Mouse (Mus musculus): Measurements from ENCODE around the gene Syngap1. TPM values are rescaled to one million over a fixed set of nuclear protein-coding genes. Genes with fewer than 3 reads are reported as not detected.

Syngap1 gene
- polyA plus RNA-seq, 2 experiments: 2.0 to 82.4 TPM

GRCm38 (mm10) chr17:27012909-27013308, 71.9 kb downstream of the Syngap1 start:
- Histone ChIP-seq H3K27ac (replicated peaks; ENCODE audit: low read depth, low read length) (no peak overlapping the region), H3K4me1 (ENCODE audit: control insufficient read depth, insufficient read depth, low read length) (no peaks in the 10 kb centered on the region), H3K9me3 (ENCODE audit: control insufficient read depth, low read length) (no peaks in the 10 kb centered on the region), H3K4me3 (replicated peaks; ENCODE audit: low read length) (no peak overlapping the region), H3K9ac (ENCODE audit: low read depth, low read length, severe bottlenecking) (no peak overlapping the region), H3K36me3 (ENCODE audit: control insufficient read depth, insufficient read depth, low read length) (no peaks in the 10 kb centered on the region), H3K4me2 (replicated peaks; ENCODE audit: low read depth, low read length, severe bottlenecking) (no peak overlapping the region), H3K27me3 (ENCODE audit: control insufficient read depth, insufficient read depth, low read length) (no peaks in the 10 kb centered on the region)
- TF ChIP-seq POLR2A (IDR thresholded peaks at IDR 0.05; ENCODE audit: borderline replicate concordance, extremely low read depth, insufficient read depth, insufficient read length): no peak
- ATAC-seq (ENCODE audit: low FRiP score, low read depth) (no peak), DNase-seq (ENCODE audit: low spot score) (no peak)
- 37% methylated on average over 6 of the region's 6 CpGs for WGBS

- Histone ChIP-seq H3K9me3 (ENCODE audit: control insufficient read depth, low read length) (no peaks in the 10 kb centered on the region), H3K9ac (ENCODE audit: low read depth, low read length, severe bottlenecking) (peak overlapping the region; percentile 60), H3K4me3 (replicated peaks; ENCODE audit: low read length) (peak overlapping the region; percentile 46), H3K36me3 (ENCODE audit: control insufficient read depth, insufficient read depth, low read length) (peaks cover 32% of the 10 kb centered on the region), H3K4me2 (replicated peaks; ENCODE audit: low read depth, low read length, severe bottlenecking) (peak overlapping the region; percentile 57), H3K27me3 (ENCODE audit: control insufficient read depth, insufficient read depth, low read length) (no peaks in the 10 kb centered on the region), H3K27ac (replicated peaks; ENCODE audit: low read depth, low read length) (peak overlapping the region; percentile 23), H3K4me1 (ENCODE audit: control insufficient read depth, insufficient read depth, low read length) (no peaks in the 10 kb centered on the region)
- ATAC-seq (ENCODE audit: low FRiP score, low read depth): peak; percentile 84
- DNase-seq (ENCODE audit: low spot score): peak; percentile 92
- 6% methylated on average over 34 of the region's 34 CpGs for WGBS
- no peak for TF ChIP-seq POLR2A (IDR thresholded peaks at IDR 0.05; ENCODE audit: borderline replicate concordance, extremely low read depth, insufficient read depth, insufficient read length)
These were observed 76.8 kb downstream of the Syngap1 start for GRCm38 (mm10) chr17:27017564-27018499.

DNA sequence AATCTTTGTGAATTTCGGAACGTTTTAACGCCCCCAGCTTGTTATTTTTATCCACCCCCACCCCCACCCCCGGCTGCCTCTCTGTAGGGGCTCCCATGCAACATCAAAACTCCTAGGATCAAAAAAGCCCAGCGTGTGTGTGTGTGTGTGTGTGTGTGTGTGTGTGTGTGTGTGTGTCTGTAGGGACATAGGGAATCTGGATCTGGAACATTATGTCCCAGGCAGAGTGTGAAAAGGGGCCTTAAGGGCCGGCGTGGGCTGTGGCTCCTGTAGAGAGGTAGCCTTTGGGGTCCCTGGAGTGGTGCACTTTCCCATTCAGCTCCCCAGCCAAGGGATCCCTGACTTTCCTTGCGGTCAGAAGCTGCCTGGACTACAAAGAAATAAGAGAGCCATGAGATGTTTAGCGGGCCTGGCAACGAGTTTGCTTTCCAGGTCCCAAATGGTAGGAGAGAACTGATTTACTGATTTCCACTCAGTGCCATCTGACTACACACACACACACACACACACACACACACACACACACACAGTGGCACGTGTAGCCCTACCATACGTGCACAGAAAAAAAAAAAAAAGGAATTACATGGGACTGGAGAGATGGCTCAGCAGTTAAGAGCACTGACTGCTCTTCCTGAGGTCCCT, 77.6 kb downstream of the Syngap1 start:
- Histone ChIP-seq H3K4me1 (ENCODE audit: control insufficient read depth, insufficient read depth, low read length) (no peaks in the 10 kb centered on the region), H3K9ac (ENCODE audit: low read depth, low read length, severe bottlenecking) (peak overlapping the region; percentile 60), H3K9me3 (ENCODE audit: control insufficient read depth, low read length) (no peaks in the 10 kb centered on the region), H3K4me2 (replicated peaks; ENCODE audit: low read depth, low read length, severe bottlenecking) (peak overlapping the region; percentile 57), H3K27me3 (ENCODE audit: control insufficient read depth, insufficient read depth, low read length) (no peaks in the 10 kb centered on the region), H3K36me3 (ENCODE audit: control insufficient read depth, insufficient read depth, low read length) (peaks cover 36% of the 10 kb centered on the region), H3K4me3 (replicated peaks; ENCODE audit: low read length) (peak overlapping the region; percentile 46), H3K27ac (replicated peaks; ENCODE audit: low read depth, low read length) (peak overlapping the region; percentile 23)
- no peak for TF ChIP-seq POLR2A (IDR thresholded peaks at IDR 0.05; ENCODE audit: borderline replicate concordance, extremely low read depth, insufficient read depth, insufficient read length)
- DNase-seq (ENCODE audit: low spot score) (no peak), ATAC-seq (ENCODE audit: low FRiP score, low read depth) (peak; percentile 38; the same call in 1 of the 2 replicates)
- 31% methylated on average over 11 of the region's 12 CpGs for WGBS

GRCm38 (mm10) chr17:27021076-27021475, 80.0 kb downstream of the Syngap1 start:
- no peak for DNase-seq (ENCODE audit: low spot score)
- Histone ChIP-seq H3K4me1 (ENCODE audit: control insufficient read depth, insufficient read depth, low read length) (no peaks in the 10 kb centered on the region), H3K27ac (replicated peaks; ENCODE audit: low read depth, low read length) (no peak overlapping the region), H3K27me3 (ENCODE audit: control insufficient read depth, insufficient read depth, low read length) (no peaks in the 10 kb centered on the region), H3K36me3 (ENCODE audit: control insufficient read depth, insufficient read depth, low read length) (peaks cover 56% of the 10 kb centered on the region), H3K9me3 (ENCODE audit: control insufficient read depth, low read length) (no peaks in the 10 kb centered on the region), H3K4me2 (replicated peaks; ENCODE audit: low read depth, low read length, severe bottlenecking) (no peak overlapping the region), H3K4me3 (replicated peaks; ENCODE audit: low read length) (no peak overlapping the region), H3K9ac (ENCODE audit: low read depth, low read length, severe bottlenecking) (no peak overlapping the region)
- 93% methylated on average over 14 of the region's 14 CpGs for WGBS
- ATAC-seq (ENCODE audit: low FRiP score, low read depth): no peak
- TF ChIP-seq POLR2A (IDR thresholded peaks at IDR 0.05; ENCODE audit: borderline replicate concordance, extremely low read depth, insufficient read depth, insufficient read length): no peak

DNA sequence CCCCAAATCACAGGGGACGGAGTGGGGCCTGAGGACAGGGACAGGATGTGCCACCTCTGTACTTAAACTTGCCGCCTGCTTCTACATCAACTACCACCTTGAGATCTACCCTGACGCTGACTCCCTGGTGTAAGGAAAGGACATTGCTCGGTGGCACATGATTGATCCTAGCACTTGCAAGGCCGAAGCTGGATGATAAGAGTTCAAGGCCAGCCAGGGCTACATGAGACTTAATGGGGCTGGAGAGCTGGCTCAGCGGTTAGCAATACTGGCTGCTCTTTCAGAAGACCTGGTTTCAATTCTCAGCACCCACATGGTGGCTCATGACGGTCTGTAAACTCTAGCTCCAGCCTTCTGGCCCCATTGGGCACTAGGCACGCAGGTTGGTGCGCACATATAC, 80.7 kb downstream of the Syngap1 start:
- Histone ChIP-seq H3K9ac (ENCODE audit: low read depth, low read length, severe bottlenecking) (no peak overlapping the region), H3K9me3 (ENCODE audit: control insufficient read depth, low read length) (no peaks in the 10 kb centered on the region), H3K4me3 (replicated peaks; ENCODE audit: low read length) (no peak overlapping the region), H3K27me3 (ENCODE audit: control insufficient read depth, insufficient read depth, low read length) (no peaks in the 10 kb centered on the region), H3K27ac (replicated peaks; ENCODE audit: low read depth, low read length) (no peak overlapping the region), H3K4me1 (ENCODE audit: control insufficient read depth, insufficient read depth, low read length) (no peaks in the 10 kb centered on the region), H3K36me3 (ENCODE audit: control insufficient read depth, insufficient read depth, low read length) (peaks cover 59% of the 10 kb centered on the region), H3K4me2 (replicated peaks; ENCODE audit: low read depth, low read length, severe bottlenecking) (no peak overlapping the region)
- DNase-seq (ENCODE audit: low spot score) (no peak), ATAC-seq (ENCODE audit: low FRiP score, low read depth) (no peak)
- WGBS: 87% methylated on average over 9 of the region's 9 CpGs
- TF ChIP-seq POLR2A (IDR thresholded peaks at IDR 0.05; ENCODE audit: borderline replicate concordance, extremely low read depth, insufficient read depth, insufficient read length): no peak

Small RNAs within 50 kb of the gene (microRNA-seq; reads per million reads assigned to microRNA genes)
- gene Gm27775 (not detected), gene Mir3083 (not detected), gene Mir6968 (0.92 reads per million)

Other genes starting within 250 kb of the Syngap1 start
- 4.9 and 5.0 TPM in 2 replicates for gene Crebrf, start 225.6 kb upstream of the Syngap1 start, polyA plus RNA-seq (2012; rRNA removed)
- gene Crebrf, start 225.6 kb upstream of the Syngap1 start, polyA plus RNA-seq (2014; fragmentation: Nextera tagmentation; extraction: Ambion mirVana): 5.9 and 6.5 TPM in 2 replicates
- gene Bnip1, start 160.2 kb upstream of the Syngap1 start, polyA plus RNA-seq (2012; rRNA removed): 45.6 and 48.7 TPM in 2 replicates
- gene Bnip1, start 160.2 kb upstream of the Syngap1 start, polyA plus RNA-seq (2014; fragmentation: Nextera tagmentation; extraction: Ambion mirVana): 49.3 and 49.4 TPM in 2 replicates
- 0.06 and 0.15 TPM in 2 replicates for gene Nkx2-5, start 96.2 kb upstream of the Syngap1 start, polyA plus RNA-seq (2012; rRNA removed)
- not detected in 2 replicates for gene Nkx2-5, start 96.2 kb upstream of the Syngap1 start, polyA plus RNA-seq (2014; fragmentation: Nextera tagmentation; extraction: Ambion mirVana)
- gene Kifc5b, start 24.2 kb upstream of the Syngap1 start, polyA plus RNA-seq (2012; rRNA removed): 23.7 TPM in 2 replicates
- 4.9 and 5.9 TPM in 2 replicates for gene Kifc5b, start 24.2 kb upstream of the Syngap1 start, polyA plus RNA-seq (2014; fragmentation: Nextera tagmentation; extraction: Ambion mirVana)
- 56.6 and 72.8 TPM in 2 replicates for gene Phf1, start 8.2 kb upstream of the Syngap1 start, polyA plus RNA-seq (2012; rRNA removed)
- gene Phf1, start 8.2 kb upstream of the Syngap1 start, polyA plus RNA-seq (2014; fragmentation: Nextera tagmentation; extraction: Ambion mirVana): 11.9 and 12.8 TPM in 2 replicates
- gene Cuta, start 1.7 kb upstream of the Syngap1 start, polyA plus RNA-seq (2012; rRNA removed): 127 and 172 TPM in 2 replicates
- gene Cuta, start 1.7 kb upstream of the Syngap1 start, polyA plus RNA-seq (2014; fragmentation: Nextera tagmentation; extraction: Ambion mirVana): 146 and 158 TPM in 2 replicates
- 12.6 and 14.8 TPM in 2 replicates for gene Zbtb9, start 31.9 kb downstream of the Syngap1 start, polyA plus RNA-seq (2012; rRNA removed)
- 10.0 and 10.6 TPM in 2 replicates for gene Zbtb9, start 31.9 kb downstream of the Syngap1 start, polyA plus RNA-seq (2014; fragmentation: Nextera tagmentation; extraction: Ambion mirVana)
- gene Bak1, start 87.8 kb downstream of the Syngap1 start, polyA plus RNA-seq (2012; rRNA removed): 48.6 and 55.3 TPM in 2 replicates
- gene Bak1, start 87.8 kb downstream of the Syngap1 start, polyA plus RNA-seq (2014; fragmentation: Nextera tagmentation; extraction: Ambion mirVana): 7.9 and 11.1 TPM in 2 replicates
- gene Itpr3, start 116.1 kb downstream of the Syngap1 start, polyA plus RNA-seq (2012; rRNA removed): 12.4 and 13.9 TPM in 2 replicates
- gene Itpr3, start 116.1 kb downstream of the Syngap1 start, polyA plus RNA-seq (2014; fragmentation: Nextera tagmentation; extraction: Ambion mirVana): 5.1 and 5.6 TPM in 2 replicates
- 233 and 255 TPM in 2 replicates for gene Uqcc2, start 192.7 kb downstream of the Syngap1 start, polyA plus RNA-seq (2012; rRNA removed)
- gene Uqcc2, start 192.7 kb downstream of the Syngap1 start, polyA plus RNA-seq (2014; fragmentation: Nextera tagmentation; extraction: Ambion mirVana): 308 and 343 TPM in 2 replicates
- 0.47 and 0.55 TPM in 2 replicates for gene Ip6k3, start 226.5 kb downstream of the Syngap1 start, polyA plus RNA-seq (2012; rRNA removed)
- 0.46 and 0.76 TPM in 2 replicates for gene Ip6k3, start 226.5 kb downstream of the Syngap1 start, polyA plus RNA-seq (2014; fragmentation: Nextera tagmentation; extraction: Ambion mirVana)